Mouse (Mus musculus): ENCODE measurements around the gene Fcf1. TPM values are rescaled to one million over a fixed set of nuclear protein-coding genes. Genes with fewer than 3 reads are reported as not detected.
A peak's percentile ranks its signal among the peaks of the same experiment; 100 is the strongest.

Fcf1 gene
- 174 and 178 TPM in 2 replicates for polyA plus RNA-seq (2016; fragmentation: Nextera tagmentation; extraction: Ambion mirVana)

DNA sequence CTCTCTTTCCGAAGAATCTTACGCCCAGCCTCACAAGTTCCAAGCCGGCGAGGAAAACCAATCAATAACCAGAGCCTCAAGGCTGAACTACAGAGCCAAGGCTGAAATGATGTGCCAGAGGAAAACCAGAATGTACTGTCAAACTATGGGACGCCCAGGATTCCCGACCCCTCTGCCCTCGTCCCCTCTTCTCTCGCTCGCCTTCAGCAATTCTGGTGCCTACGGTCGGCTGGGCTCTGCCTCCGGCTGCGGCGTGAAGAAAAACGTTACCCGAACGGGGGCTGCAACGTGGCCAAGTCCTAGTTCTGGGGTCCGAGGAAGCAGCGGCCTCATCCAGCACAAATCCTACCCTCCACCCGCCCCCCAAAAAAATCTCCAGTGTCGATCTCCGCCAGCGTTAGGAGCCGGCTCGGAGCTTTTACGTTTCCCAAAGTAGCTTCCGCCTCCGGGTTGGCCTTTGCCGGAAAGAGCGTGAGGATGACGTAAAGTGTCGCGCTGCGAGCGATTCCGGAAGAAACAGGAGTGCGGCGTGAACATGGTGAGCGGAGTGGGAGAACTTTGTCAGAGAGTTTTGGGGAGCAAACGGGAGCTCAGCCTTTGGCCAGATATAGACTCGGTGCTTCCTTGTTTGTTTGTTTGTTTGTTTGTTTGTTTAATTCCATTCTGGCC, at the start of gene Fcf1, which contains the start of gene Arel1:
TSS of gene Fcf1 (plus strand) at position 470 of the 669 bp plus-strand sequence.
TSS of gene Arel1 (minus strand) at position 473 of the 669 bp plus-strand sequence.
- Histone ChIP-seq H3K4me3 (peak within 1 kb of the TSS; percentile 85), H3K27ac (peak within 1 kb of the TSS; percentile 90), H3K4me1 (replicated peaks) (peaks cover 18% of the 10 kb centered on the region), H3K36me3 (peaks cover 28% of the 10 kb centered on the region), H3K9me3 (no peaks in the 10 kb centered on the region), H3K27me3 (ENCODE audit: insufficient read depth, poor library complexity, severe bottlenecking) (no peaks in the 10 kb centered on the region)
- under 1% methylated on average over 42 of the region's 42 CpGs for WGBS
- peak; percentile 89 for DNase-seq (ENCODE audit: low spot score)

DNA sequence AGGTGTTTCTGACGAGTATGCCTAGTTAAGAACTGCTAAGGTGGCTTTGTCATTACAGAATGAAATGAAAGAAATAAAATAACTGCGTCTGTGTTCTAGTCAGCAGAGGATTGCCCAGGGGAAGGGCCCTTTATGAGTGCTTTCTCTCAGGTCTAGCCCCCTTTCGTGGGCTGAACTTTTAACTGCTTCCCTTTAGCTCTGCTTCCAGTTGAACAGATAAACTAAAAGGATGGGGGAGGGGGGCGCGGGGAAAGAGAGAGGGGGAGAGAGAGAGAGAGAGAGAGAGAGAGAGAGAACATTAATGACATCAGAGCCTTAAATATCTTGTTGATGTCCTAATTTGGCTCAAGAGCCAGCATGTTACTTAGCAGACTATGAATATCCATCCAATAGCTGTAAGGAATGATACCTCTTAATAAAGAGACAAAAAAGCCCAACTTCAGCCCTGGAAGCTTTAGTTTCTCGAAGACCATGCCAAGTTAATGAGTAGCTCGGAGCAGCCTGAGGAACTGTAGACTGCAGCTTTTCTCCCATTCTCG, 48.7 kb upstream of the Fcf1 start:
- peaks cover 98% of the 10 kb centered on the region for H3K36me3 ChIP-seq
- no peak for DNase-seq (ENCODE audit: low spot score)
- no peak overlapping the region for H3K27ac ChIP-seq
- H3K27me3 ChIP-seq (ENCODE audit: insufficient read depth, poor library complexity, severe bottlenecking): no peaks in the 10 kb centered on the region
- H3K9me3 ChIP-seq: no peaks in the 10 kb centered on the region
- no peak overlapping the region for H3K4me3 ChIP-seq
- no peaks in the 10 kb centered on the region for H3K4me1 ChIP-seq (replicated peaks)
- WGBS: 75% methylated on average over 8 of the region's 8 CpGs

DNA sequence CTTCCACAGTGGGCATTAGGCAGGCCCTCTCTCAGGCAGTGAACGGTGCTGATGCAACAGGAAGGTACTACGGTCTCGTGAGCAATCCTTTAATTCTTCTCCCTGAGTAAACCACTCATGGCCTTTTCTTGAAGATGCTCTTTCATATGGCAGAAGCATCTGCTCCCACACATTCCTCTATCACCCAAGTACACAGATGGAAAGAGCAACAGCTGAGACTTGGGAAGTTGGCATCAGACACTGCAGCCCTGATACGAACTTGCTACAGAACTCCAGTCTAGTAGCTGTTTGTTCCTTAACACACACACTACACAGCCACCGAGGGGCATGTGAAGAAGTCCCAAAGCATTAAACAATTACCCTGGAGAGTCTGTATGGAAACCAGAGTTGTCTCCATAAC, 46.4 kb upstream of the Fcf1 start:
- H3K27me3 ChIP-seq (ENCODE audit: insufficient read depth, poor library complexity, severe bottlenecking): no peaks in the 10 kb centered on the region
- 92% methylated on average over 5 of the region's 5 CpGs for WGBS
- no peak for DNase-seq (ENCODE audit: low spot score)
- no peak overlapping the region for H3K4me3 ChIP-seq
- H3K4me1 ChIP-seq (replicated peaks): no peaks in the 10 kb centered on the region
- peaks cover 97% of the 10 kb centered on the region for H3K36me3 ChIP-seq
- no peaks in the 10 kb centered on the region for H3K9me3 ChIP-seq
- H3K27ac ChIP-seq: no peak overlapping the region

DNA sequence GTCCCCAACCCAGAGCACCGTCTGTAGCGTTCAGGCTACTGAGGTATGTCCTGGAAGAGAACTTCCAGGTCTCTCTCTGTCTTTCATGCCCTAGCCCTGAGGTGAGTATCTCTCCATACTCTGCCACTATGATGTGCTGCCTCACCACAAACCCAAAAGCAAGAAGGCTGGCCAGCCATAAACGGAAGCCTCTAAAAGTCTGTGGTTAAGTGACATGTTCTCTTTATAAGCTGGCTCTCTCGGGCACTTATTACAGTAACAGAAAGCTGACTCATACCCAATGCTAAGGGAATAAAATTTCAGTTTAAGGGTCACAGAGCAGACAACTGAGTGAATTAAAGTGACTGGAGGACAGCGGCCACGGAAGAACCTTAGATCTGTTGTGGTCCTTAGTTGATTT, 44.2 kb upstream of the Fcf1 start:
- DNase-seq (ENCODE audit: low spot score): no peak
- Histone ChIP-seq H3K36me3 (peaks cover 98% of the 10 kb centered on the region), H3K9me3 (no peaks in the 10 kb centered on the region), H3K27me3 (ENCODE audit: insufficient read depth, poor library complexity, severe bottlenecking) (no peaks in the 10 kb centered on the region), H3K27ac (no peak overlapping the region), H3K4me1 (replicated peaks) (no peaks in the 10 kb centered on the region), H3K4me3 (no peak overlapping the region)
- WGBS: 92% methylated on average over 6 of the region's 6 CpGs

DNA sequence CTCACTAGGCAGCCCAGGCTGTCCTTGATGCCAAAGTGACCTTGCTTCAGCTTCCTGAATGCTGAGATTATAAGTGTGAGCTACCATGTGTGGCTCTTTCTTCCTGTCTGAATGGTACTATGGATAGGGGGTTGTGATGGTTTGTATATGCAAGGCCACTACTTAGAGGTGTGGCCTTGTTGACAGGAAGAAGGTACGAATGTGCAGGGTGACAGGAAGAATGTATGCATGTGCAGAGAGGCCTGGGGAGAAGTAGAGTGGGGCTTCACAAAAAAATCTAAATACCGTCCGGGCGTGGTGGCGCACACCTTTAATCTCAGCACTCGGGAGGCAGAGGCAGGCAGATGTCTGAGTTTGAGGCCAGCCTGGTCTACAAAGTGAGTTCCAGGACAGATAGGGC, 38.5 kb upstream of the Fcf1 start:
- no peak for DNase-seq (ENCODE audit: low spot score)
- Histone ChIP-seq H3K4me3 (no peak overlapping the region), H3K9me3 (no peaks in the 10 kb centered on the region), H3K27me3 (ENCODE audit: insufficient read depth, poor library complexity, severe bottlenecking) (no peaks in the 10 kb centered on the region), H3K27ac (no peak overlapping the region), H3K36me3 (peaks cover 90% of the 10 kb centered on the region), H3K4me1 (replicated peaks) (no peaks in the 10 kb centered on the region)
- WGBS: 92% methylated on average over 6 of the region's 6 CpGs

DNA sequence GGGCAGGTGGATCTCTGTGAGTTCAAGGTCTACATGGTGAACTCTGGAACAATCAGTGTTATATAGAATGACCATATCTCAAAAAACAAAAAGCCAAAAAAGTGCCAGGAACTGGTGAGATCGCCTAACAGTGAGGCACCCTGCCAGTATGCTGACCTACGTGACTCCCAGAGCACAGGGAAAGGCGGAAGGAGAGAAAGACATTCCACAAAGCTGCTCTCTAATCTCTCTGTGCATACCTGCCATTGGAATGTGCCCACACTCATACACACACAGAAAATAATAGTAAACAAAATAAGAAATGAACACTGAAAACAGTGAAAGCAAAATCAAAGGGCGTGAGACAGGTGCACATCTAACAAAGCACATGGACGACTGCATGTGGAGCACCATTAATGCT, 35.4 kb upstream of the Fcf1 start:
- DNase-seq (ENCODE audit: low spot score): no peak
- H3K4me3 ChIP-seq: no peak overlapping the region
- peaks cover 85% of the 10 kb centered on the region for H3K36me3 ChIP-seq
- no peaks in the 10 kb centered on the region for H3K9me3 ChIP-seq
- no peaks in the 10 kb centered on the region for H3K4me1 ChIP-seq (replicated peaks)
- H3K27me3 ChIP-seq (ENCODE audit: insufficient read depth, poor library complexity, severe bottlenecking): no peaks in the 10 kb centered on the region
- H3K27ac ChIP-seq: no peak overlapping the region
- WGBS: 90% methylated on average over 5 of the region's 5 CpGs

- no peaks in the 10 kb centered on the region for H3K27me3 ChIP-seq (ENCODE audit: insufficient read depth, poor library complexity, severe bottlenecking)
- H3K36me3 ChIP-seq: peaks cover 81% of the 10 kb centered on the region
Measured at GRCm38 (mm10) chr12:84939117-84939516, 31.6 kb upstream of the Fcf1 start.

DNA sequence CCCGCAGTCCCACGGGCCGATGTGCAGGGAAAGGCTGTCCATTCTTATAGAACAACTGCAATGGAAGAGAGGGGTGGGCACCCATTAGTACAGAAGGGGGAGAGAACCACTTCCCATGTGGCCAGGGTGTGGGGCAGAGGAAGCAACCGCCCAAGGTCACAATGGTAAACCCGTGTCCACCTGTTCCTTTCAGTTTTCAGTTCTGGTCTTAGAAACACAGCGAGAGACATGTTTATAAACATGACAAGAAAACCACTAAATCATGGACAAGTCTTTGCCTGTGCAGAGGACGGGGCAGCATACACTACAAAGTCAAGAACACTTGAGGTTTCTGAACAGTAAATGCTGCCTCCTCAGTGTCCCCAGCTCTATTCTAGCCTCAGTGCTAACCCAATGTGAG, 30.4 kb upstream of the Fcf1 start:
- DNase-seq (ENCODE audit: low spot score): no peak
- Histone ChIP-seq H3K9me3 (no peaks in the 10 kb centered on the region), H3K27ac (no peak overlapping the region), H3K36me3 (peaks cover 78% of the 10 kb centered on the region), H3K4me1 (replicated peaks) (no peaks in the 10 kb centered on the region), H3K4me3 (no peak overlapping the region), H3K27me3 (ENCODE audit: insufficient read depth, poor library complexity, severe bottlenecking) (no peaks in the 10 kb centered on the region)
- 96% methylated on average over 7 of the region's 7 CpGs for WGBS

More at GRCm38 (mm10) chr12:84939117-84939516, 31.6 kb upstream of the Fcf1 start:
- no peak for DNase-seq (ENCODE audit: low spot score)
- no peaks in the 10 kb centered on the region for H3K4me1 ChIP-seq (replicated peaks)
- 93% methylated on average over 7 of the region's 7 CpGs for WGBS
- H3K9me3 ChIP-seq: no peaks in the 10 kb centered on the region
- H3K4me3 ChIP-seq: no peak overlapping the region
- H3K27ac ChIP-seq: no peak overlapping the region

- H3K27me3 ChIP-seq (ENCODE audit: insufficient read depth, poor library complexity, severe bottlenecking): no peaks in the 10 kb centered on the region
- H3K4me3 ChIP-seq: no peak overlapping the region
- H3K9me3 ChIP-seq: no peaks in the 10 kb centered on the region
- peaks cover 81% of the 10 kb centered on the region for H3K36me3 ChIP-seq
- DNase-seq (ENCODE audit: low spot score): no peak
- WGBS: 93% methylated on average over 13 of the region's 13 CpGs
- H3K4me1 ChIP-seq (replicated peaks): no peaks in the 10 kb centered on the region
- H3K27ac ChIP-seq: no peak overlapping the region
Measured at GRCm38 (mm10) chr12:84941717-84942116, 29.0 kb upstream of the Fcf1 start.

GRCm38 (mm10) chr12:84943006-84943952, 27.4 kb upstream of the Fcf1 start:
- 93% methylated on average over 21 of the region's 21 CpGs for WGBS
- H3K4me3 ChIP-seq: no peak overlapping the region
- no peak overlapping the region for H3K27ac ChIP-seq
- H3K9me3 ChIP-seq: no peaks in the 10 kb centered on the region
- DNase-seq (ENCODE audit: low spot score): no peak
- no peaks in the 10 kb centered on the region for H3K4me1 ChIP-seq (replicated peaks)
- H3K27me3 ChIP-seq (ENCODE audit: insufficient read depth, poor library complexity, severe bottlenecking): no peaks in the 10 kb centered on the region
- H3K36me3 ChIP-seq: peaks cover 89% of the 10 kb centered on the region

DNA sequence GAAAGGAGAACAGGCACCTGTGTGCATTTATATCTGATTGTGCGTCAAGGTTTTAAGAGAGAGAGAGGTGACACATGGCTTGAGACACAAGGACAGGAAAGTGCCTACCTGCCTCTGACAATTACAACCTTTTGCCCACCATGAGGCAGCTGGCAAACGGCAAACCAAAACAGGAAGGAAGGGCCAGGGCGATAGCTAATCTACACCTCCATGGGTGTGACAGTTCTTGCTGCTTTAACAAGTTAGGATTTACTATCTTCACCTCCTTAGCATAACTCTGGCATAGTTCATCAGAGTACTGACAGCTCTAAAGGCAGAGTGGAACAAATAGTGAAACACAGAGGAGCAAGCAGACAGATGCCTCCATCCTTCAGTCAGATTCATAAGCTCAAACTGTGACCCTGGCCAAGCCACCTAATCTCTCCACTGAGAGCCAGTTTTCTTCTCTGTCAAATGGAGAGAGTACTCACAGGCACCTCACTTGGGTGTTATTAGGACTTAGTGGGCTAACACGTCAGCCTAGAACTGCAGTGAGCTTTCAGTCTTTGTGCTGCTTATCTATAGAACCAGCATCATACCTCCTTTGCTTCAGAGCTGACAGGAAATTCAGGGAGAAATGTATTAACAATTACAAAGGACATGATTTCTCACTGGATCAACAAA, 26.4 kb upstream of the Fcf1 start:
- WGBS: 86% methylated on average over 4 of the region's 4 CpGs
- H3K36me3 ChIP-seq: peaks cover 88% of the 10 kb centered on the region
- no peak for DNase-seq (ENCODE audit: low spot score)

GRCm38 (mm10) chr12:84944813-84945553, 25.7 kb upstream of the Fcf1 start:
- H3K9me3 ChIP-seq: no peaks in the 10 kb centered on the region
- no peak overlapping the region for H3K4me3 ChIP-seq
- WGBS: 91% methylated on average over 9 of the region's 9 CpGs
- DNase-seq (ENCODE audit: low spot score): no peak
- H3K27me3 ChIP-seq (ENCODE audit: insufficient read depth, poor library complexity, severe bottlenecking): no peaks in the 10 kb centered on the region
- no peaks in the 10 kb centered on the region for H3K4me1 ChIP-seq (replicated peaks)
- peaks cover 88% of the 10 kb centered on the region for H3K36me3 ChIP-seq
- no peak overlapping the region for H3K27ac ChIP-seq

More for the DNA sequence above, 26.4 kb upstream of the Fcf1 start:
- H3K27me3 ChIP-seq (ENCODE audit: insufficient read depth, poor library complexity, severe bottlenecking): no peaks in the 10 kb centered on the region
- no peaks in the 10 kb centered on the region for H3K9me3 ChIP-seq
- no peaks in the 10 kb centered on the region for H3K4me1 ChIP-seq (replicated peaks)
- H3K27ac ChIP-seq: no peak overlapping the region
- no peak overlapping the region for H3K4me3 ChIP-seq
